Mouse (Mus musculus): ENCODE measurements at regions not wholly inside any gene's neighbourhood (a gene's known extent, or its start where the extent isn't known, plus 50 kb on each side); places are given as distances from the start of the nearest gene placed in this dataset.

DNA sequence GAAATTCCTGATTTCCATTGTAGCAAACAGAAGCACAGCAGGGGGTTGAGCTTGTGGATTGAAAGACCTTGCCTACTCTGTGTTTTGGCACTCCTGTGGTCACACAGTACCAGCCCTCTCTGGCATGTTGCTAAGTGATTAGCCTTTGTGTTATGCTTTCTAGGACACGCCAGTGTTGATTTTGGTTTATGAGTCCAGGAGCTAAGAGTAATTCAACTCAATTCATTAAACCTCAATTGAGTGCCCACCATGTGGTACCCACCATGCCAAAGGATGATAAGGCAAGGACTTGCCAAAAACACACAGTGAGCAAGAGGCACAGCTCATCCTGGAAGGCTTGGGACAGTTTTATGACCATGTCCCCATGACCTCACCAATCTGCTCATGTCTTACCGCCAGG lies 221.1 kb upstream of the Sox14 start:
- H3K27ac ChIP-seq (replicated peaks; ENCODE audit: low read depth, low read length): no peak overlapping the region
- ATAC-seq (ENCODE audit: low FRiP score, low read depth) (no peak), DNase-seq (ENCODE audit: low spot score) (no peak)
- WGBS: 45% methylated on average over 2 of the region's 2 CpGs
- H3K4me2 ChIP-seq (replicated peaks; ENCODE audit: low read depth, low read length, severe bottlenecking): no peak overlapping the region
- no peaks in the 10 kb centered on the region for H3K9me3 ChIP-seq (ENCODE audit: control insufficient read depth, low read length)
- 0 out of 2 replicates have a peak, but pooled peaks cover 3% of the 10 kb centered on the region for H3K4me1 ChIP-seq (ENCODE audit: control insufficient read depth, insufficient read depth, low read length)
- no peak overlapping the region for H3K9ac ChIP-seq (ENCODE audit: low read depth, low read length, severe bottlenecking)
- H3K4me3 ChIP-seq (replicated peaks; ENCODE audit: low read length): no peak overlapping the region
- H3K36me3 ChIP-seq (ENCODE audit: control insufficient read depth, insufficient read depth, low read length): no peaks in the 10 kb centered on the region
- TF ChIP-seq POLR2A (IDR thresholded peaks at IDR 0.05; ENCODE audit: borderline replicate concordance, extremely low read depth, insufficient read depth, insufficient read length): no peak
- H3K27me3 ChIP-seq (ENCODE audit: control insufficient read depth, insufficient read depth, low read length): no peaks in the 10 kb centered on the region

DNA sequence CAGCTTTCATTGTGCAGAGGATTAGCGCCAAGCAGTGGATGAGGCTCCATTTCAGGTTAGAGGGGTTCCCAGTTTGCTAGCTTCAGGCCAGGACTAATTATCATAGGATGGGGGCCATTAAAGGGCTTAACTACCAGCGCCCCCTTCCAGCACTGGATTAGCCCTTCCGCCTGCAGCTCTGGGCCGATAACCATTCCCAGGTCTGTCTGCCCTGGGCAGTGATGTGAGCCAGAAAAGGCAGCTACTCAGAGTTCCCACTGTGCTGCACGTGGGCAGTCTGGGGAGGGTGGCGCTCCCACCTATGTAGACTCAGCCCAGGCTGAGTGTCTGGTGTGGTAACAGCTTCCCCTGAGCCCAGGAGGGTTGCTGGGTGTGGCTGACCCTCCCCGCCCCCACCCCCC lies 219.6 kb upstream of the Sox14 start:
- Histone ChIP-seq H3K27me3 (ENCODE audit: control insufficient read depth, insufficient read depth, low read length) (no peaks in the 10 kb centered on the region), H3K4me3 (replicated peaks; ENCODE audit: low read length) (no peak overlapping the region), H3K9ac (ENCODE audit: low read depth, low read length, severe bottlenecking) (no peak overlapping the region), H3K4me2 (replicated peaks; ENCODE audit: low read depth, low read length, severe bottlenecking) (no peak overlapping the region), H3K4me1 (ENCODE audit: control insufficient read depth, insufficient read depth, low read length) (0 out of 2 replicates have a peak, but pooled peaks cover 3% of the 10 kb centered on the region), H3K9me3 (ENCODE audit: control insufficient read depth, low read length) (no peaks in the 10 kb centered on the region), H3K27ac (replicated peaks; ENCODE audit: low read depth, low read length) (no peak overlapping the region), H3K36me3 (ENCODE audit: control insufficient read depth, insufficient read depth, low read length) (no peaks in the 10 kb centered on the region)
- WGBS: 11% methylated on average over 7 of the region's 7 CpGs
- peak; percentile 17 for DNase-seq (ENCODE audit: low spot score)
- TF ChIP-seq POLR2A (IDR thresholded peaks at IDR 0.05; ENCODE audit: borderline replicate concordance, extremely low read depth, insufficient read depth, insufficient read length): no peak
- ATAC-seq (ENCODE audit: low FRiP score, low read depth): peak; percentile 65; the same call in 1 of the 2 replicates

DNA sequence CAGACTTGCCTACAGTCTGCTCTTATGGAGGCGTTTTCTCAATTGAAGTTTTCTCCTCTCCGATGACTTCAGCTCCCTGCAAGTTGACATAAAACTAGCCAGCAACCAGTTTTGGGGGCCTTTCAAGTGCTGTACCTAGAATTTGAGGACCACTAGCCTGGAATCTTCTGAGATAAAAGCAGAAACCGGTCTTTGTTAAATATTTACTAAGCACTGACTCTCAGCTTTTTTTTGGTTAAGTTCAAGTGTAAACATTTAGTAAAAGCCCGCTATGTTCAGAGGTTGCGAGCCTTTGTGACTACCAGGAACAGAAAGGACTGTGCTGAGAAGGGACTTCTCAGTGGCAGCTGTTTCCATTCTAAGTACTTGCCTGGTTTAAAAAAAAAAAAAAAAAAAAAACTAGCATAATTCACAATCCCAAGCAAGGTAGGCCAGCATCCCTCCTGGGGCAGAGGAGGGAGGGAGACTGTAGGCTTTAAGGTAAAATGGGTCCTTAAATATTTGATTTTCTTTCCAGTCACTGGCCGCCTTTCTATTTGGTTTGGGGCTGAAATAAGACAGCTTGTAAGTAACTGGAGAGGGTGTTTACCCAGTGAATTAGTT lies 219.1 kb upstream of the Sox14 start:
- 54% methylated on average over 6 of the region's 6 CpGs for WGBS
- H3K9ac ChIP-seq (ENCODE audit: low read depth, low read length, severe bottlenecking): no peak overlapping the region
- H3K4me3 ChIP-seq (replicated peaks; ENCODE audit: low read length): no peak overlapping the region
- no peak overlapping the region for H3K27ac ChIP-seq (replicated peaks; ENCODE audit: low read depth, low read length)
- TF ChIP-seq POLR2A (IDR thresholded peaks at IDR 0.05; ENCODE audit: borderline replicate concordance, extremely low read depth, insufficient read depth, insufficient read length): no peak
- no peaks in the 10 kb centered on the region for H3K27me3 ChIP-seq (ENCODE audit: control insufficient read depth, insufficient read depth, low read length)
- no peak overlapping the region for H3K4me2 ChIP-seq (replicated peaks; ENCODE audit: low read depth, low read length, severe bottlenecking)
- 0 out of 2 replicates have a peak, but pooled peaks cover 3% of the 10 kb centered on the region for H3K4me1 ChIP-seq (ENCODE audit: control insufficient read depth, insufficient read depth, low read length)
- H3K36me3 ChIP-seq (ENCODE audit: control insufficient read depth, insufficient read depth, low read length): no peaks in the 10 kb centered on the region
- ATAC-seq (ENCODE audit: low FRiP score, low read depth): no peak
- no peaks in the 10 kb centered on the region for H3K9me3 ChIP-seq (ENCODE audit: control insufficient read depth, low read length)
- DNase-seq (ENCODE audit: low spot score): no peak

DNA sequence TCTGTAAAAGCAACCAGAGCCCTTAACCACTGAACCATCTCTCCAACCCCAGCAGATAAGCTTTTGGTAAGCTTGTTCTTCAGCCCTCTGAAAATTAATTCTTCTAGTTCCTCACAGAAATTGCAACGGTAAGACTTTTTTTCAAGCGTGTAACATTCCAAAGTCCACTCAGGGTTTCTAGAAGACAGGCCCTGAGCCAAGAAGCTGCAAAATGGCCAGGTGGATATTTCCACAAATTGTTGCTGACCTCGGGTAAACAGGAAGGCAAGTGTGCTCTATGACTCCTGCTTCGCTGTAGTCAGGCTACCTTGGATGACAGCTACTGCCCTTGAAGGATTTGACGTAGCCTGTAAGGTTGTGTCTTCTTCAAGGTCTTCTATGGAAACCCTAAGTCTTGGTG lies 195.2 kb upstream of the Sox14 start:
- 86% methylated on average over 5 of the region's 5 CpGs for WGBS
- no peak for TF ChIP-seq POLR2A (IDR thresholded peaks at IDR 0.05; ENCODE audit: borderline replicate concordance, extremely low read depth, insufficient read depth, insufficient read length)
- ATAC-seq (ENCODE audit: low FRiP score, low read depth) (no peak), DNase-seq (ENCODE audit: low spot score) (no peak)
- H3K4me3 ChIP-seq (replicated peaks; ENCODE audit: low read length): no peak overlapping the region
- H3K36me3 ChIP-seq (ENCODE audit: control insufficient read depth, insufficient read depth, low read length): no peaks in the 10 kb centered on the region
- no peaks in the 10 kb centered on the region for H3K9me3 ChIP-seq (ENCODE audit: control insufficient read depth, low read length)
- H3K9ac ChIP-seq (ENCODE audit: low read depth, low read length, severe bottlenecking): no peak overlapping the region
- H3K27me3 ChIP-seq (ENCODE audit: control insufficient read depth, insufficient read depth, low read length): no peaks in the 10 kb centered on the region
- no peak overlapping the region for H3K4me2 ChIP-seq (replicated peaks; ENCODE audit: low read depth, low read length, severe bottlenecking)
- H3K4me1 ChIP-seq (ENCODE audit: control insufficient read depth, insufficient read depth, low read length): no peaks in the 10 kb centered on the region
- no peak overlapping the region for H3K27ac ChIP-seq (replicated peaks; ENCODE audit: low read depth, low read length)

DNA sequence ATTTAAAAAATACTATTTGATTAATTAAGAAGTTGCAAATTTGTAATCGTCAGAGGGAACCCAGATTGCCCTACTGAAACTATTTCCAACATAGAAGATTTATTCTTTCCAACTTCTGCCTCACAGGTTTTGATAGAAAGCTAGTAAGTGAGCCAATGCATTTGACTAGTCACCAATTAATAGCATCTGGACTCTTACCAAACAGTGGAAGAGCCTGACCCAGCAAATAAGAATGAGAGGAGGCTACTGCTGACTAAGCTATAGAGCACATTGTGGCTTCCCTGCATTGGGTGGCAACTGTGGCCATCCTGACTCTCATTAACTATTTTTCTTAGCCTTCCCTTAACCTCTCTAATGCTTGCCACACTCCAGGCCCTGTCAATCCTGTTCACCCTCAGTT lies 182.6 kb upstream of the Sox14 start:
- H3K27ac ChIP-seq (replicated peaks; ENCODE audit: low read depth, low read length): no peak overlapping the region
- H3K27me3 ChIP-seq (ENCODE audit: control insufficient read depth, insufficient read depth, low read length): no peaks in the 10 kb centered on the region
- DNase-seq (ENCODE audit: low spot score) (no peak), ATAC-seq (ENCODE audit: low FRiP score, low read depth) (no peak)
- H3K36me3 ChIP-seq (ENCODE audit: control insufficient read depth, insufficient read depth, low read length): no peaks in the 10 kb centered on the region
- no peaks in the 10 kb centered on the region for H3K4me1 ChIP-seq (ENCODE audit: control insufficient read depth, insufficient read depth, low read length)
- H3K4me3 ChIP-seq (replicated peaks; ENCODE audit: low read length): no peak overlapping the region
- H3K9ac ChIP-seq (ENCODE audit: low read depth, low read length, severe bottlenecking): no peak overlapping the region
- TF ChIP-seq POLR2A (IDR thresholded peaks at IDR 0.05; ENCODE audit: borderline replicate concordance, extremely low read depth, insufficient read depth, insufficient read length): no peak
- 81% methylated on average over 1 of the region's 1 CpGs for WGBS
- no peak overlapping the region for H3K4me2 ChIP-seq (replicated peaks; ENCODE audit: low read depth, low read length, severe bottlenecking)
- H3K9me3 ChIP-seq (ENCODE audit: control insufficient read depth, low read length): no peaks in the 10 kb centered on the region

Data from limb, embryonic 14.5 days (tissue).